Mouse (Mus musculus) megakaryocyte, embryonic 14.5 days (primary cell): ENCODE measurements around the gene Gm20388.

Experiments
- FLI1 ChIP-seq: IDR thresholded peaks from 2 replicates; pipeline ENCODE4 v1.6.1; 2012; ENCODE audit warnings: low read length, inconsistent platforms, mixed read lengths
- GATA1 ChIP-seq: IDR thresholded peaks from 3 replicates; pipeline ENCODE4 v1.6.1; 2012; ENCODE audit warnings: mixed read lengths, low read length, inconsistent platforms, borderline replicate concordance

- no peak for TF ChIP-seq GATA1
- no peak for TF ChIP-seq FLI1
Observed at GRCm38 (mm10) chr8:120338678-120339077, 428.0 kb downstream of the Gm20388 start.
